Mouse (Mus musculus) erythroblast, embryonic 14.5 days (primary cell): Measurements from ENCODE around the gene Hdhd5.

Experiments used
- GATA1 ChIP-seq: IDR thresholded peaks from 2 replicates; pipeline ENCODE4 v1.6.1; 2012; ENCODE audit warnings: low read length, inconsistent platforms, mixed read lengths
- TAL1 ChIP-seq: IDR thresholded peaks from 3 replicates; pipeline ENCODE4 v1.6.1; 2012; ENCODE audit warnings: low read length, inconsistent platforms, mixed read lengths

- TF ChIP-seq GATA1 (no peak), TAL1 (no peak)
These were observed 49.6 kb downstream of the Hdhd5 start for GRCm38 (mm10) chr6:120481538-120481937.
